Mouse (Mus musculus): ENCODE measurements around the gene Cmtr2. TPM values are rescaled to one million over a fixed set of nuclear protein-coding genes. Genes with fewer than 3 reads are reported as not detected.

Gene Cmtr2
- polyA plus RNA-seq, 1 experiment, result 2.8 TPM

GRCm38 (mm10) chr8:110217681-110218131, 2.2 kb downstream of the Cmtr2 start:
- Histone ChIP-seq H3K36me3 (ENCODE audit: control insufficient read depth, insufficient read depth, low read length) (peaks cover 4% of the 10 kb centered on the region; the same call in 1 of the 2 replicates), H3K27me3 (replicated peaks; ENCODE audit: control insufficient read depth, insufficient read depth, low read length) (0 out of 2 replicates have a peak, but pooled peaks cover 2% of the 10 kb centered on the region), H3K4me3 (ENCODE audit: insufficient read depth, low read depth, low read length) (peak overlapping the region; percentile 80), H3K27ac (ENCODE audit: insufficient read depth, low read depth, low read length) (no peak overlapping the region), H3K4me1 (ENCODE audit: control insufficient read depth, insufficient read depth, low read length) (no peaks in the 10 kb centered on the region; the same call in 1 of the 2 replicates)
- under 1% methylated on average over 43 of the region's 43 CpGs for WGBS
- TF ChIP-seq CTCF (conservative IDR thresholded peaks at IDR 0.05; ENCODE audit: insufficient read depth, insufficient read length, low read depth, low read length), result no peak
- TF ChIP-seq POLR2A (IDR thresholded peaks at IDR 0.05; ENCODE audit: low read depth, low read length), result no peak
- peak; percentile 100 for DNase-seq

- WGBS, result 62% methylated on average over 5 of the region's 5 CpGs
- Histone ChIP-seq H3K4me3 (ENCODE audit: insufficient read depth, low read depth, low read length) (no peak overlapping the region), H3K27me3 (replicated peaks; ENCODE audit: control insufficient read depth, insufficient read depth, low read length) (no peaks in the 10 kb centered on the region), H3K27ac (ENCODE audit: insufficient read depth, low read depth, low read length) (no peak overlapping the region), H3K4me1 (ENCODE audit: control insufficient read depth, insufficient read depth, low read length) (no peaks in the 10 kb centered on the region; the same call in 1 of the 2 replicates), H3K36me3 (ENCODE audit: control insufficient read depth, insufficient read depth, low read length) (peaks cover 4% of the 10 kb centered on the region; the same call in 1 of the 2 replicates)
- DNase-seq, result no peak
- TF ChIP-seq CTCF (conservative IDR thresholded peaks at IDR 0.05; ENCODE audit: insufficient read depth, insufficient read length, low read depth, low read length) (no peak), POLR2A (IDR thresholded peaks at IDR 0.05; ENCODE audit: low read depth, low read length) (no peak)
Observed at GRCm38 (mm10) chr8:110218511-110218910, 3.0 kb downstream of the Cmtr2 start.

- WGBS, result 93% methylated on average over 14 of the region's 14 CpGs
- TF ChIP-seq POLR2A (IDR thresholded peaks at IDR 0.05; ENCODE audit: low read depth, low read length) (no peak), CTCF (conservative IDR thresholded peaks at IDR 0.05; ENCODE audit: insufficient read depth, insufficient read length, low read depth, low read length) (no peak)
- H3K4me3 ChIP-seq (ENCODE audit: insufficient read depth, low read depth, low read length), result no peak overlapping the region
- H3K36me3 ChIP-seq (ENCODE audit: control insufficient read depth, insufficient read depth, low read length), result peaks cover 4% of the 10 kb centered on the region; the same call in 1 of the 2 replicates
- H3K4me1 ChIP-seq (ENCODE audit: control insufficient read depth, insufficient read depth, low read length), result no peaks in the 10 kb centered on the region; the same call in 1 of the 2 replicates
- H3K27ac ChIP-seq (ENCODE audit: insufficient read depth, low read depth, low read length), result no peak overlapping the region
- no peaks in the 10 kb centered on the region for H3K27me3 ChIP-seq (replicated peaks; ENCODE audit: control insufficient read depth, insufficient read depth, low read length)
- no peak for DNase-seq
Observed at GRCm38 (mm10) chr8:110220936-110221335, 5.5 kb downstream of the Cmtr2 start.

GRCm38 (mm10) chr8:110230803-110231202, 15.3 kb downstream of the Cmtr2 start:
- Histone ChIP-seq H3K4me1 (ENCODE audit: control insufficient read depth, insufficient read depth, low read length) (peaks cover 11% of the 10 kb centered on the region; the same call in 1 of the 2 replicates), H3K4me3 (ENCODE audit: insufficient read depth, low read depth, low read length) (no peak overlapping the region), H3K36me3 (ENCODE audit: control insufficient read depth, insufficient read depth, low read length) (no peaks in the 10 kb centered on the region), H3K27ac (ENCODE audit: insufficient read depth, low read depth, low read length) (no peak overlapping the region), H3K27me3 (replicated peaks; ENCODE audit: control insufficient read depth, insufficient read depth, low read length) (no peaks in the 10 kb centered on the region)
- TF ChIP-seq POLR2A (IDR thresholded peaks at IDR 0.05; ENCODE audit: low read depth, low read length), result no peak
- TF ChIP-seq CTCF (conservative IDR thresholded peaks at IDR 0.05; ENCODE audit: insufficient read depth, insufficient read length, low read depth, low read length), result no peak
- WGBS, result 11% methylated on average over 6 of the region's 6 CpGs
- peak; percentile 87 for DNase-seq

GRCm38 (mm10) chr8:110242278-110243177, 27.1 kb downstream of the Cmtr2 start:
- whole genome bisulfite sequencing, result 64% methylated on average over 7 of the region's 7 CpGs
- no peak for TF ChIP-seq POLR2A (IDR thresholded peaks at IDR 0.05; ENCODE audit: low read depth, low read length)
- TF ChIP-seq CTCF (conservative IDR thresholded peaks at IDR 0.05; ENCODE audit: insufficient read depth, insufficient read length, low read depth, low read length), result no peak
- Histone ChIP-seq H3K27ac (ENCODE audit: insufficient read depth, low read depth, low read length) (no peak overlapping the region), H3K27me3 (replicated peaks; ENCODE audit: control insufficient read depth, insufficient read depth, low read length) (no peaks in the 10 kb centered on the region; the same call in 1 of the 2 replicates), H3K4me3 (ENCODE audit: insufficient read depth, low read depth, low read length) (no peak overlapping the region), H3K4me1 (ENCODE audit: control insufficient read depth, insufficient read depth, low read length) (no peaks in the 10 kb centered on the region), H3K36me3 (ENCODE audit: control insufficient read depth, insufficient read depth, low read length) (no peaks in the 10 kb centered on the region)
- DNase-seq, result no peak

GRCm38 (mm10) chr8:110244566-110244965, 29.1 kb downstream of the Cmtr2 start:
- Histone ChIP-seq H3K4me3 (ENCODE audit: insufficient read depth, low read depth, low read length) (no peak overlapping the region), H3K4me1 (ENCODE audit: control insufficient read depth, insufficient read depth, low read length) (no peaks in the 10 kb centered on the region), H3K27me3 (replicated peaks; ENCODE audit: control insufficient read depth, insufficient read depth, low read length) (no peaks in the 10 kb centered on the region; the same call in 1 of the 2 replicates), H3K27ac (ENCODE audit: insufficient read depth, low read depth, low read length) (no peak overlapping the region), H3K36me3 (ENCODE audit: control insufficient read depth, insufficient read depth, low read length) (no peaks in the 10 kb centered on the region)
- 75% methylated on average over 2 of the region's 2 CpGs for WGBS
- TF ChIP-seq CTCF (conservative IDR thresholded peaks at IDR 0.05; ENCODE audit: insufficient read depth, insufficient read length, low read depth, low read length), result no peak
- no peak for TF ChIP-seq POLR2A (IDR thresholded peaks at IDR 0.05; ENCODE audit: low read depth, low read length)
- DNase-seq, result no peak

- H3K4me1 ChIP-seq (ENCODE audit: control insufficient read depth, insufficient read depth, low read length), result no peaks in the 10 kb centered on the region
- TF ChIP-seq CTCF (conservative IDR thresholded peaks at IDR 0.05; ENCODE audit: insufficient read depth, insufficient read length, low read depth, low read length), result no peak
- no peak for TF ChIP-seq POLR2A (IDR thresholded peaks at IDR 0.05; ENCODE audit: low read depth, low read length)
- no peak overlapping the region for H3K27ac ChIP-seq (ENCODE audit: insufficient read depth, low read depth, low read length)
- no peak for DNase-seq
- no peaks in the 10 kb centered on the region for H3K27me3 ChIP-seq (replicated peaks; ENCODE audit: control insufficient read depth, insufficient read depth, low read length)
- WGBS, result 71% methylated on average over 6 of the region's 6 CpGs
- no peak overlapping the region for H3K4me3 ChIP-seq (ENCODE audit: insufficient read depth, low read depth, low read length)
- H3K36me3 ChIP-seq (ENCODE audit: control insufficient read depth, insufficient read depth, low read length), result no peaks in the 10 kb centered on the region
Observed at GRCm38 (mm10) chr8:110247238-110247637, 31.8 kb downstream of the Cmtr2 start.

All from kidney, adult 2 months (tissue).